Mouse (Mus musculus) MEL (cell line): ENCODE data around the gene Sbds.

ENCODE experiments used
- E2F4 ChIP-seq: IDR thresholded peaks from 2 replicates; pipeline ENCODE4 v1.6.1; 2011; ENCODE audit warnings: low read depth, low read length, improper control_type of control experiment, borderline replicate concordance
- ELF1 ChIP-seq: IDR thresholded peaks from 2 replicates; pipeline ENCODE4 v1.6.1; 2014; ENCODE audit warnings: low read depth, mild to moderate bottlenecking, inconsistent platforms, low read length, improper control_type of control experiment, moderate library complexity
- EP300 ChIP-seq, 2 experiments: IDR thresholded peaks; 2 replicates each; pipeline ENCODE4 v1.6.1; 2011; ENCODE audit warnings: improper control_type of control experiment in 2 of 2, low read length in 2 of 2, low read depth in 1 of 2, mild to moderate bottlenecking in 1 of 2
- GATA1 ChIP-seq: IDR thresholded peaks from 2 replicates; pipeline ENCODE4 v1.6.1; 2011; ENCODE audit warnings: low read depth, low read length, improper control_type of control experiment
- JUND ChIP-seq: IDR thresholded peaks from 2 replicates; pipeline ENCODE4 v1.6.1; 2011; ENCODE audit warnings: low read depth, mild to moderate bottlenecking, improper control_type of control experiment, low read length
- MAX ChIP-seq: IDR thresholded peaks from 2 replicates; pipeline ENCODE4 v1.6.1; 2011; ENCODE audit warnings: low read length, improper control_type of control experiment
- POLR2A ChIP-seq, 2 experiments: IDR thresholded peaks; 2 replicates each; pipeline ENCODE4 v1.6.1; 2011 to 2012; ENCODE audit warnings: low read length in 2 of 2, mild to moderate bottlenecking in 2 of 2, control low read depth in 1 of 2, improper control_type of control experiment in 1 of 2, low read depth in 1 of 2, moderate library complexity in 1 of 2; ENCODE audit not compliant: control insufficient read depth in 1 of 2, insufficient read depth in 1 of 2, poor library complexity in 1 of 2
- SIN3A ChIP-seq: IDR thresholded peaks from 2 replicates; pipeline ENCODE4 v1.6.1; 2012; ENCODE audit warnings: low read length, improper control_type of control experiment, inconsistent platforms
- TAL1 ChIP-seq: IDR thresholded peaks from 2 replicates; pipeline ENCODE4 v1.6.1; 2012; ENCODE audit warnings: mild to moderate bottlenecking, inconsistent platforms, low read length, moderate library complexity, mixed read lengths
- ZC3H11A ChIP-seq: IDR thresholded peaks from 2 replicates; pipeline ENCODE4 v1.6.1; 2012; ENCODE audit warnings: low read depth, mild to moderate bottlenecking, inconsistent platforms, low read length, improper control_type of control experiment
- ZNF384 ChIP-seq: IDR thresholded peaks from 2 replicates; pipeline ENCODE4 v1.6.1; 2012; ENCODE audit warnings: low read depth, mild to moderate bottlenecking, inconsistent platforms, low read length, improper control_type of control experiment

DNA sequence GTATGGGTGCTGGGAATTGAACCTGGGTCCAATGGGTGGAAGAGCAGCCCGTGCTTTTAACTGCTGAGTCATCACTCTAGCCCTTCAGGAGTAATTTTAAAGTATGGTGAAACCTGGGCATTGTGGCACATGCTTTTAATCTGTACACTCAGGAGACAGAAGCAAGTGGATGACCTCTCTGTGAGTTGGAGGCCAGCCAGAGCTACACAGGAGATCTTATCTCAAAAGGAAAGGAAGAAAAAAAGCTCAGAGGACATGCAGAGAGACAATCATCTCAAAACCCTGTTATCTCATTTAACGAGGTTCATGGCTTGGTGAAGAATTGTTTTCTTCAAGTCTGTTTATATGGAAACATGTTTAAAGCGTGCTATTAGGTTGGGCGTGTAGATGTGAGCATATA, 51.4 kb downstream of the Sbds start:
- TF ChIP-seq MAX (no peak), ZNF384 (peak; percentile 68), TAL1 (no peak), POLR2A (IDR thresholded peaks at IDR 0.05; ENCODE audit: control insufficient read depth in 1 of 2, insufficient read depth in 1 of 2, low read depth in 1 of 2, low read length in 2 of 2, poor library complexity in 1 of 2) (no peak), SIN3A (no peak), JUND (no peak), GATA1 (peak; percentile 68; the same call in 1 of the 2 replicates), EP300 (IDR thresholded peaks at IDR 0.05; ENCODE audit: low read depth in 1 of 2, low read length in 2 of 2) (peak in 1 of 2 experiments; percentile 27; a peak in 1 of 4 replicates), ZC3H11A (no peak), E2F4 (no peak), ELF1 (no peak)
